Mouse (Mus musculus): ENCODE measurements around the gene Grk5.

The Grk5 gene

GRCm38 (mm10) chr19:60981391-60981790, 91.8 kb downstream of the Grk5 start:
- no peak for DNase-seq

- no peak for DNase-seq
Observed at GRCm38 (mm10) chr19:60981894-60982293, 92.3 kb downstream of the Grk5 start.

GRCm38 (mm10) chr19:60989766-60990165, 100.2 kb downstream of the Grk5 start:
- DNase-seq, result no peak

- no peak for DNase-seq
Observed at GRCm38 (mm10) chr19:60994214-60994613, 104.7 kb downstream of the Grk5 start.

- DNase-seq, result no peak
Observed at GRCm38 (mm10) chr19:60994845-60995244, 105.3 kb downstream of the Grk5 start.

- no peak for DNase-seq
Observed at GRCm38 (mm10) chr19:60997784-60998183, 108.2 kb downstream of the Grk5 start.

GRCm38 (mm10) chr19:60999652-61000051, 110.1 kb downstream of the Grk5 start:
- peak in 1 of 2 experiments; percentile 10 for DNase-seq

GRCm38 (mm10) chr19:61000958-61001357, 111.4 kb downstream of the Grk5 start:
- no peak for DNase-seq

GRCm38 (mm10) chr19:61009266-61009665, 119.7 kb downstream of the Grk5 start:
- no peak for DNase-seq

- DNase-seq, result no peak
Observed at GRCm38 (mm10) chr19:61017477-61018266, 128.1 kb downstream of the Grk5 start.

- DNase-seq, result no peak
Observed at GRCm38 (mm10) chr19:61021502-61021901, 132.0 kb downstream of the Grk5 start.

GRCm38 (mm10) chr19:61021939-61022566, 132.5 kb downstream of the Grk5 start:
- no peak for DNase-seq

GRCm38 (mm10) chr19:61031570-61031969, 142.0 kb downstream of the Grk5 start:
- no peak for DNase-seq

- DNase-seq, result no peak
Observed at GRCm38 (mm10) chr19:61039151-61039550, 149.6 kb downstream of the Grk5 start.

GRCm38 (mm10) chr19:61048646-61049045, 159.1 kb downstream of the Grk5 start:
- DNase-seq, result no peak

GRCm38 (mm10) chr19:61049413-61049812, 159.9 kb downstream of the Grk5 start:
- no peak for DNase-seq

GRCm38 (mm10) chr19:61051151-61051550, 161.6 kb downstream of the Grk5 start:
- DNase-seq, result no peak

GRCm38 (mm10) chr19:61052008-61052407, 162.5 kb downstream of the Grk5 start:
- DNase-seq, result no peak

- DNase-seq, result no peak
Observed at GRCm38 (mm10) chr19:61052786-61053185, 163.2 kb downstream of the Grk5 start.

- DNase-seq, result no peak
Observed at GRCm38 (mm10) chr19:61056783-61057410, 167.3 kb downstream of the Grk5 start.

GRCm38 (mm10) chr19:61057581-61057980, 168.0 kb downstream of the Grk5 start:
- peak in 1 of 2 experiments; percentile 12 for DNase-seq

- no peak for DNase-seq
Observed at GRCm38 (mm10) chr19:61064386-61064785, 174.8 kb downstream of the Grk5 start.

GRCm38 (mm10) chr19:61065011-61065410, 175.5 kb downstream of the Grk5 start:
- no peak for DNase-seq

GRCm38 (mm10) chr19:61078622-61079021, 189.1 kb downstream of the Grk5 start:
- no peak for DNase-seq
